Mouse (Mus musculus): ENCODE results near the gene Cd99l2.

Gene Cd99l2

DNA sequence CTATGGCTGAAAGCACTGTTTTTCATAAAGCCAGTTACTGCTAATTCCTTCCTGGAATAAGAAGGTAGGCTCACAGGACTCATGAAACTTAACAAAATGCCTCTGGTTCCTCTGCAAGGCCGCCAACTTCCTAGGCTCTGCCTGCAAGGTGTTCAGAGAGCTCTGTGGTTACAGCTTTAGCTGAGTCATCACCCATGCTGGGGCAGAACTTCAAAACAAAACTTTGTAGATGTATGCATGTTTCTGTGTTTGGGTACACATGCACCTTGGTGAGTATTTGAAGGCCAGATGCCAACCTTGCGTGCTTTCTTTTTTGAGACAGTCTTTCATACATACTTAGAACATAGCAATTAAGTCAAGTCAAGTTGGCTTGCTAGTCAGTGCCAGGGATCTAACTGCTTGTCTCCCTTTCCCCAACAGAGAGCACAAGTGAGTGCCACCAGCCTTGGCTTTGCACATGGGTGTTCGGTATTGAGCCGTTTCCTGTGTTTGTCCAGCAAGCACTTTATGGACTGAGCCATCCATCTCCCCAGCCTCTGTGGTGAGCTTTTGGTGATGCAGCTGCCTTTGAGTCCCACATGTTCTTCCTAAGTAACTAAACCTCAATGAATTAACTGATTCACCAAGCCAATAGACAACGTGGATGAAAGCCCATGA, 23.9 kb downstream of the Cd99l2 start:
- in situ Hi-C loops (cut with MboI; ENCODE audit: low sequenced_read_pairs), result no loop called here

DNA sequence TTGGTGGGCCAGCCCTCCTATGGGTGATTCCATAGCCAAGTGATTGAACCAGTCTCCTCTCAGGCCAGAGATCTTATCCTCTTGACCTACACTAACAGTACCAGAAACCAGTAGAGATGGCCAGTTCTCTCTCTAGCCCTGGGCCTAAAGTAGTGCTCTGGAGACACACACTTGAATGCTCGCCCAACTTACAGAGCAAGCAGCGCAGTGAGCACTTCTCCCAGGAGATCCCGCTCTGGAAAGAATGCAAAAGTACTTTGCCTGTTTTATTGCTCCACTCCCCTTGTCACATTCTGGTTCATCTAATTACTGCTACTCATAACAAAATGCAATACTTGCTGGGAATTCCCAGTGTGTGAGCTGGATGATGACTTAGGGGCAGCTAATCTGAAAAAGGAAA, 25.2 kb downstream of the Cd99l2 start:
- in situ Hi-C loops (cut with MboI; ENCODE audit: low sequenced_read_pairs), result no loop called here

DNA sequence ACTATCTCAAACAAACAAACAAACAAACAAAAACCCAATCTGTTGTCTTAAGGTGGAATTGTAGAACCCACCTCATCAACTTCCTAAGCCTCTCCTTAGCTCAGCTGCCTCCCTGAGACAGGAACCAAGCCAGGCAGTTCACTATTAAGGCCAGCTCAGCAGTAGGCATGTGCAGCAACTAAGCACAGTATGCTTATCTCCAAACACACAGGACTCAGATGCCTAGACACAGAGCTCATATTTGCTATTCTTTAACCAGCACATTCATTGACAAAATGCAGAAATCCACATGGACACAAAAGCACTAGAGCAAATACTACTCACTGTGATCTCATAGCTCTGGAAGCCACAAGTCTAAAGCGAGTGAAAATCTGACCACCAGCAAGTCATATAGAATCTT, 27.2 kb downstream of the Cd99l2 start:
- in situ Hi-C loops (cut with MboI; ENCODE audit: low sequenced_read_pairs), result no loop called here

DNA sequence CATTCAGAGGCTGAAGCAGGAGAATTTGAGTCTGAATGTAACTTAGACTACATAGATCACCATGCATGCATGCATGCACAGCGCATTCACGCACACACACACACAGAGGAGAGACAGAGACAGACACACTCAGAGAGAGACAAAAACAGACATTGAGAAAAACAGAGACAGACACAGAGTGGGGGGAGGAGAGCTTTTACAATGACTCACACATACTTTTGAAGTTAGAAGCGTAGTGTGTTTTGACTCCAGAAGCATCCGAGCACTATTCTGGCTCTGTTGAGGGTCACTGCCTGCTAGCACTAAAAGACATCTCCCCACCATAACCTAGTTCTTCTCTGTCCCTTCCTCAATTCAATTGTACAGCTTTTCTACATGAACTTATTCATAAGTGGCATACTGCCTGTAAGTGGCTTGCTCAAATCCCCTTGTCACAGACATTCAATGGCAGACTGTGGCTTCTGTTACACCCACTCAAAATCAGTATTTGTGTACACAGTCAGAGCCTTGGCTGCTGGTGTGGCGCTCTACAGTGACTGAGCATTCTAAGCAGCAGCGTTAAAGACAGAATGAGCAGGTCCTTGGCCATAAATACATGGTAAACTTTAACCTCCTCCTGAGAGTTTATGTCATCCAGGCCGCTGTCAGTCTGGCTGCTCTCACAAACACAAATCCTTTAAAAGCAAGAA, 28.4 kb downstream of the Cd99l2 start:
- in situ Hi-C loops (cut with MboI; ENCODE audit: low sequenced_read_pairs), result no loop called here

DNA sequence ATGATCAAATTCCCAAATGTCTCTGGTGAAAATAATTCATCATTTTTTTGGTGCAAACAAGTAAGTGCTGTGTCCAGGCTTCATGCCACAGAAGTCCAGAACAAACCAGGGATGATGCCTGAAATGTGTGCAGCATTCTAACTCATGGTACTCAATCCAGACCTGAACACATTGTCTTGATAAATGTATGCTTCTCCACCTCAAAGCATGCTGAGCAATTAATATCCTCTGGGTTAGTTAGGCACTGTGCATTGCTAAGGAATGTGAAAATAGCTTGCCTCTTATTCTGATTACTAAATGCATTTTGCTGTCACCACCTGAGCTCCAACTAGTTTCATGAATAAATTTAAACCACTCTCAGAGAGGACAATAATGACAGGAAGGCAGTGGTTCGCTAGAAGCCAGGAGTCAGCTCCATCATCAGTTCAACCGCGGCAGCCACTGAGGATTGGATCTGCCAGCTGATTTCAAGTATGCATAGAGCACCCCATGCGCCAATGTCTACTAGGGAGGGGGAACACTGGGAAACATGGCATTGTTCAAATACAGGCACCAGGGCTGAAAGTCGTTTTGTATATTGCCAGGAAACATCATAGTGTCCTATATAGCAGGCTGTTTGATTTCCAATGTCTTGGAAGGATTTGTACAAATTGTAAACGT, 36.4 kb downstream of the Cd99l2 start:
- in situ Hi-C loops (cut with MboI; ENCODE audit: low sequenced_read_pairs), result no loop called here

DNA sequence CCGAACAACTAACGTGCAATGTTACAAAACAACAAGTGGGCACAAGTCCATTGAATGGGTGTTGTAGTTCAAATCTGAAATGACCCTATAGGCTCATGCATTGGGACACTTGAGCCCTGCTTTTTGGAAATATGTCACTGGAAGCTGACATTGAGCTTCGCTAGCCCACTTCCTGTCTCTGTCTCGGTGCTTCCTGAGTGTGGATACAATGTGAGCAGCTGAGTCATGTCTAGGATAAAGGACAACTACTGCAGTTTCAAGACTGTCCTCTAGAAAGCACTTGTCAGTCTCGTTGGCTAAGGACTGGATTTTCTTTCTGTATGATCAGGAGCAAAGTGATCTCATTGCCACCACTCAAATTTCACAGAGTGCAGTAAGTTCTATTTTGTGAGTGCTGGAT, 49.7 kb downstream of the Cd99l2 start:
- in situ Hi-C loops (cut with MboI; ENCODE audit: low sequenced_read_pairs), result no loop called here

DNA sequence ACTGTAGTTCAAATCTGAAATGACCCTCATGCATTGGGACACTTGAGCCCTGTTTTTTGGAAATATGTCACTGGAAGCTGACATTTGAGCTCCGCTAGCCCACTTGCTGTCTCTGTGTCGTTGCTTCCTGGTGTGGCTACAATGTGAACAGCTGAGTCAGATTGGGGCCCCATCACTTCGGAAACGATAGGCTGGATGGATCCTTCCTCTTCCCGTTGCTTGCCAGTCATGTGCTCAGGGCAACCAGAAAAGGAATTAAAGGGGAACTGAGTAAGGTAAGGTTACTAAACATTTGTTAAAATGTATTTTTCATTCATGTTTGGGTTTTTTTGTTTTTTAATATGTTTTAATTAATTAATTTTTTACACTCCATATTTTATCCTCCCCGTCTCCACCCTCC, 53.2 kb downstream of the Cd99l2 start:
- in situ Hi-C loops (cut with MboI; ENCODE audit: low sequenced_read_pairs), result no loop called here

DNA sequence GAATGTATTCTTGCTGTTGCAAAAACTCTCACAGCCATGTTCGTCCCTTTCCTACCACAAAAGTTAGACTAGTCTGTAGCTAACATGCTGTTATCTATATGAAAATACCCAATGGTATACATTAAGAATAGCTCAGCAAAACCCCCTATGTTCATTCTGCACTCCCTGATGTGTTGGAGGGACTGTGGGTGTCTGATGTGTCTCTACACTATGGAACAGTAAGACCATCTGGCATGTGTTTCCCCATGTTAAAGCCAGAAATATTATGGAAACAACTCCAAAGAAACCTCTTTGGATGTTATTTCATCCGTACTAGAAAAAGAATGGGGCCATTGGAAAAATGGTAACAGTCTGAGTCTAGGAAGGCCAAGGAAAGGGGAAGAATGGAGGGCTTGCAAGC, 57.1 kb downstream of the Cd99l2 start:
- in situ Hi-C loops (cut with MboI; ENCODE audit: low sequenced_read_pairs), result no loop called here

DNA sequence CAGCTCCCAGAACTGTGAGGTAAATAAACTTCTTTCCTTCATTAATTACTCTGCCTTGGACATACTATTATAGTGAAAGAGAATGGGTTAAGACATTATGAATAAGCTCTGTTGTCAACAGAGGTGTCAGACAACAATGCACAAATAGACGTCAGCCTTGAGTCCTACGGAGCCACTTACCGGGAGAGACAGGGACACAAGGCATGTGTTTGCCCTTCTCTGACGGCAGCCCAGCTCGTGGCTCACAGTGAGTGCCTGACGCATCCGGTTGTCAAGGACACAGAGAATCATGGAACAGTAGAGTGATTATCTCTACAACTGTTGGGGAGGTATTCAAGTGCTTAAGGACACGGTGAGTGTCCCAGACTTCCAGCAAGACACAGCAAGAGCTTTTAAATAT, 57.8 kb downstream of the Cd99l2 start:
- in situ Hi-C loops (cut with MboI; ENCODE audit: low sequenced_read_pairs), result no loop called here

DNA sequence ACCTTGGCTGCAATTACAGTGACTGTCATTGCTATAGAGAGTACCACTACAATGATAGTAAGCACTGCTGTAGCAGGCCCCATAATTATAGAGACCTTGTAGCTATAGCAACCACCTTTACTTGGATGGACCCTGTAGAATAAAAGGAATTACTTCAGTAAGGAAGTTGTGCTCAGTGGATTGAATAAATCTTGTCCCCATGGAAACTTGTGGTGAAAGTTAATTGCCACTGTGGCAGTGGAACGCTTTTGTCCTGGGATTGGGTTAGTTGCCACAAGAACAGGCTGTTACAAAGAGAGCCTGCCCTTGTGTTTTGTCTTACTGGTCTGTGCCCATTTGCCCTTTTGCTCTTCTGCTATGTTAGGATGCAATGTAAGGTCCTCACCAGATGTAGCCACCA, 58.2 kb downstream of the Cd99l2 start:
- in situ Hi-C loops (cut with MboI; ENCODE audit: low sequenced_read_pairs), result no loop called here

DNA sequence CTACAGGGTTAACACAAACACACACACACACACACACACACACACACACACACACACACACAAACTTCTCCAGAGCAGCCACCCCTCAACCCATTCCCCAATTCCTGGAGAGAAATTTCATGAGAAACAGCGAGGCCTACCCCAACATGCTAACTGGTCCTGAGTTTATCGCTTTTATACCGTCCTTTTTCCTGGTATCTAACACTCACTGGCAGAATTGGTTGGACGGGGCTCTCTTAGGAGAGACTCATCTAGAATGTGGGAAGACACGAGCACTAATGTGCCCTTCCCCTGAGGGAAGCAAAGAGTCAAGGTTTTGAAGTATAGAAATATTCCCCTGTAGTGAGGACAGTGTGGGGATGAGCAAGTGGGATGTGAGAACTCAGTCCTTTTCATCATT, 61.7 kb downstream of the Cd99l2 start:
- in situ Hi-C loops (cut with MboI; ENCODE audit: low sequenced_read_pairs), result no loop called here

DNA sequence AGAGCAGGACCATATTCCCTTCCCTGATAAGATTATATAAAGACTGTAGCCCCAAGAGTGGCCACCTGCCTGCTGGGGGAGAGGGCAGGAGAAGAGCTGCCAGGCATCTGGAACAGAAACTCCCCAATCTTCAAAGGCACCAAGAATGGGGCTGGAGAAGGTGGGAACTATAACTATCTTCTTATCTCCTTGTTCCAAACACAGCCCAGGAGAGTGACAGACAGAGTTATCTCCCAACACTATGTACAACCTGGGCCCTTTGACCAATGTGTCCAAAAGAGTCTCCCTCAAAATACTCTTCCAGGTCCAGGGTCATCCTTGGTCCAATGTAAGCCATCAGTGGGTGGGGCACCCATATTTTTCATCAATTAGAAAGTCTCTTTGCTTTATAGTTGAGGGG, 65.2 kb downstream of the Cd99l2 start:
- in situ Hi-C loops (cut with MboI; ENCODE audit: low sequenced_read_pairs), result loop anchor here (10.0 kb wide), 1 partner anchor 177 kb away; no protein-coding TSS in a partner anchor

DNA sequence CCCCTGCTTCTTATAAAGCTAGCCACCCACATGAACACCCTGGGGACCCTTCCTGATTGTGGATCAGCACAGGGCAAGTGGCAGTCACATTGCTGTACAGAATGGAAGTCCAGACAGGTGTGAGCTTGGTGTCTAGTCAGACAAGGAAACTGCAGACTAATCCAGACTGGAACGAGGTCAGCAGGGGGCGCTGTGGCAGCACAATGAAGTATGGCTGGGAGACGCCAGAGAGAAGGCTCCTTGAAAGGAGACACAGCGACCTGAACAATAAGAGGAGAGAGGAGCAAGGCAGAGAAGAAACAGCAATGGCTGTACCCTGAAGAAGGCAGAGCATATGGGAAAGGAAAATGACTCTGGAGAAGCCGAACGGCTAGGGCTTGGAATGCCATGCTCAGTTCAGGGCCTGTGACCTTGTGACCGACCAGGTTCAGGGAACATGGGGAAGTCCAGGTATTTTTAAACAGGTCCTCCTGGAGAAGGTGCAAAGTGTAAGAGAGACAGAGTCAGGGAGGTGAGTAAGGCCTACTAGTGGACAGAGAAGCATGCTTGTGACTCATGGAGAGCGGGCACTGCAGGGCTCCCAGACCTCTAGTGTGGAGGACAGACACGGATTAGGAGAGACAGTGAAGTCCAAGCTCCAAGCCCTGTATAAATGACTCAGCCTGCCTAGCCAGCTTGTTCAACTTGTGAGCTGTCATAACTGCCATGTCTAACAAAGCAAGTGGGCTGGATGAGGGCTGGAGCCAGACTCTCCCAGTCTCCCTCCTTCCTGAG, 66.7 kb downstream of the Cd99l2 start:
- in situ Hi-C loops (cut with MboI; ENCODE audit: low sequenced_read_pairs), result loop anchor here (10.0 kb wide), 1 partner anchor 179 kb away; no protein-coding TSS in a partner anchor

DNA sequence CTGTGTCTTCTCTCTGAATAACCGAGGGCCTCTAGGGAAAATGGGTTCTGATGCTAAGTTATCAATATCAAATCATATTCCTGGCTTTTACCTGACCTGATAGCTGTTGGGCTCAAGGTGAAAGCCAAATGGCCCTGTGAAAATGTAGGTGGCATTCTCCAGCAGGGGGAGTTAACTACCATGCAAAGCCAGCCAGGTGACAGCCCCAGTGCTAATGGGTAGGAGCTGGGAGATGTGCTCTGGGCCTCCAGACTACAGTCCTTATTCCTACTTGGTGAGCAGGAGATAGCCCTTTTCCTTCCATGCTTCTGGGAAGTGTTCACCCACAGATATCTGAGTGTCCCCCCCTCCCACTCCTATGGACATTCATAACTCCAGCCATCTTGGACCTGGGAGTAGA, 67.8 kb downstream of the Cd99l2 start:
- in situ Hi-C loops (cut with MboI; ENCODE audit: low sequenced_read_pairs), result loop anchor here (10.0 kb wide), 1 partner anchor 180 kb away; no protein-coding TSS in a partner anchor

DNA sequence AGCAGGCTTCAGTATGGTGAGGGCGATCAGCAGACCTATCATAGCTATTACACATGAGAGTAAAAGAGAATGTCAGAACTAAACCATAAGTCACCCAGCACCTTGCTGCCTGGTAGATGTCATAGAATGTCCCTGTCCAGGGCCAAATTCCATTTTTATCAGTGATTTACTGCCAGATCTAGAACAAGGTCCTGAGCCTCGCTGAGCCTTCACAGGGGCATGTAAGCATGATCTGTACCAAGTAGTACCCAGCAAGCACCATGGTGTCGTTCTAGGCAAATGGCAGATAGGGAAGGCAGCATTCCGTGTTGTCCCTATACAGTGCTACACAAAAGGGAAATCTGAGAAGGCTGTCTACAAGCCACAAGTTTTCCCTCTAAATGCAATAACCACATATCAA, 79.0 kb downstream of the Cd99l2 start:
- in situ Hi-C loops (cut with MboI; ENCODE audit: low sequenced_read_pairs), result no loop called here

DNA sequence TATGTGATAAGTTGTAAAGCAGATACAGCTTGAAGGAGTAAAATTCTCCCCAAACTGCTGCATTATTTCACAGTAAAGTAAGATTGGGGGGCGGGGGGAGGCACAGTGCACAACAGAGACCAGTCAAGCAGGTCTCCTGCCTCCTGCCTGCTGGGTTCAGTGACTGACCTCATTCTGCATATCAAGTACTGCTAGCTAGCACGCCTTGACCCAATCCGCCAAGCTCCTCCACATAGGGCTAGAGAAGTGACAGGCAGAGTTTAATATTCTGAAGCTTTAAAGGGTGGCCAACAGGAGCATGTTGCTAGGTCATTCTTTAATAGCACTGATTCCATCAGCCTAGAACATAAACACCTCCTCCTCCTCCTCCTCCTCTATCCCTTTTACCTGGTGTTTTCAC, 79.9 kb downstream of the Cd99l2 start:
- in situ Hi-C loops (cut with MboI; ENCODE audit: low sequenced_read_pairs), result no loop called here

DNA sequence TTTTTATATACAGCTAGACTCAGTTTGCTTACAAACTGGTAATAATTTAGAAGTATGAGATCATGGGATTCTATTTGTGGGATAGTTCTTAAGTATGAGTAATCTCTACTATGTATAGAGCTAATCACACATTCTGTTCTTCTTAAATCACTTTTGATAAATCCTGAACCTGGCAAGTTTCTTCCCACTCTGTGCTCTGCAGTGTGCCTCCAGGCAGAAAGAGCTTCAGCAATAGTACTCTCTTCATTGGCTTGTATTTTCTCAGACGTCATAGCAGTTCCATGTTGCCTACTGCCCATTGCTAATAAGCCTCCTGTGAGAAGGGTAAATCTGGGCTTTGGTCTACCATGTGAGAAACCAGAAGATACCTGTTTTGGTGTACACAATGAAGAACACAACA, 84.3 kb downstream of the Cd99l2 start:
- in situ Hi-C loops (cut with MboI; ENCODE audit: low sequenced_read_pairs), result no loop called here

DNA sequence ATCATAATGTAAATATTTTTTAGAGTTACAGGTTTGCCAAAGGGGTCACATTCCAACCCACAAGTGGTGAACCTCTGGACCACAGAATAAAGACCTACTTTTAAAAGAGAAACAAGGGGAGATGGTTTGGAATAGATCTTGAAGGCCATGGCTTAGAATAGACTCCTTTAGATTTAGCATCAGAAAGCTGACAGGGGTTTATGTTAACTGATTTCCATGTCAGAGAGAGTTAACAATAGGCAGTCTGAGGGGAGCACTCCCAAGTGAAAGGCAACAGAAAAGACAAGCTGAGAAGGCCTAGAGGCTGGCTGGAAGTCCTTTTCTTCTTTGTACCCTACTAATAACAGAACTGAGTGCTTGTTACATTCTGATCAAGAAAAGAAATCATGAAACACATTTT, 86.4 kb downstream of the Cd99l2 start:
- in situ Hi-C loops (cut with MboI; ENCODE audit: low sequenced_read_pairs), result no loop called here

DNA sequence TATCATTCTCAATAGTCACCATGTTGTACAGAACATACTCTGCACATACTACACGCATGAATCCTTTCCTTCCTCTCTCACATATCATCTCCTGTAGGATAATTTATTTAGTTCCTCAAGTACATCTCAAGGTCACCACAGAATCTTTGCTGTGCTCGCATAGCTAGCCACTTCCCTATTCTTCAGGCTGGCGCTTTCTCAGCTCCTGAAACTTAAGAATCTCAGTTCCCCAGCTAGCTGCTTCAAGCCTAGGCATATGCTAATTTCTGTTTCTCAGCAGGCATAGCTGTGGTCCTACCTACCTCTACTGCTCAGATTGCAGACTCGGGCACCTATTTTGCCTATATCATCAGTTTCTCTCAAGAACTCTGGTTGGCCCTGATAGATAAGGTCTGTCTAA, 96.3 kb downstream of the Cd99l2 start:
- in situ Hi-C loops (cut with MboI; ENCODE audit: low sequenced_read_pairs), result no loop called here

DNA sequence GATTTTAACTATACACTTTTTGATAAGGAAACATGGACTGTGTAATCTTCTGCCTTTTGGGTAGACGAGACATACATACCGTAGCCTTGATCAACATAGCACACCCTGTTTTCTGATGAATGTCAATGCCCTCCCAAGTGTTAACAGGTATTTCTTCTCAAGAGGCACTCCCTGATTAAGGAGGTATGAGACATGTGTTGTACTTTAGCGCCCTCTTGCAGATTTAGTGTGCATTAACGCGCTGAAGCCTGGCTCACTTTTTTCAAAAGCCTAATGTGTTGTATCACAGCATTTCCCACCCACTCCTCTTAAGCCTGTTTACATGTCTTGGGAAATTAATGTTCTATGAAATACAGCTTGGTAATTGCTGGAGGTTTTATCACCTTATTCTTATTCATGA, 111.1 kb downstream of the Cd99l2 start:
- in situ Hi-C loops (cut with MboI; ENCODE audit: low sequenced_read_pairs), result no loop called here

DNA sequence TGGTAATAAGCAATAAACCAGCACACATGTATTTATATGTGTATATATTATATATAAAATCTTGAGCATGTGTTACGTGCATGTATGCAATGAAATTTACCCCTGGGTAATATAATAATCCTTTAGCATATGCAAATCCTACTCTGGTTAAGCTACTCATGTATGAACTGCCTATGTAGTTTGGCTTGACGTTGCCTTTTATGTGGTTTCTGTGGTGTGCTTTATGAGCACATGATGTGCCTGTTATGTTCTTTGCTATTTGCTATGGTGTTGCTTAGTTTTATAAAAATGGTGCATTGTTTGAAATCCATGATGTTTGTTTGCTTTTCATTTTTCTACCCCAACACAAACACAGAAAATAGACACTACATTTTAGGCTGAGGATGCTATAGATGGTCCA, 114.2 kb downstream of the Cd99l2 start:
- in situ Hi-C loops (cut with MboI; ENCODE audit: low sequenced_read_pairs), result no loop called here
